Mouse (Mus musculus): ENCODE data around the gene Sik3. TPM values are rescaled to one million over a fixed set of nuclear protein-coding genes. Genes with fewer than 3 reads are reported as not detected.
A peak's percentile ranks its signal among the peaks of the same experiment; 100 is the strongest.

Sik3 gene
- polyA plus RNA-seq, 1 experiment from 2014 or later = 1.7 TPM

DNA sequence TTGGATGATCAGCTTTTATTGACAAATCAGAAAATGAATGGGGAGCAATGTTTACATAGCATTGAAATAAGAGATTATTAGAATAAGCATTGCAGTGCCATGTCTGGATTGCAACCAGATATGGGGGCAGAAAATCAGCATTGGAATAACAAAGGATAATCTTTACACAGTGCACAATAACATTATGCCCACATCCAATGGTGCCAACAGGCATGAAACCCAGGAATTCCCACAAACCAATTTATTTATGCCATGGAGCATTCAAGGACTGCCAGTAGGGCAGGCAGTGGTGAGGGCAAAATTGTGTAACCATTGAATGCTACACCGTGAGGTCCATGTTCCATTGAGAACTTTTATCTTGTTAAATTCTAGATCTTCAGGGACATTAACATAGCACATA, 129.4 kb downstream of the Sik3 start:
- H3K9ac ChIP-seq (ENCODE audit: low read depth, low read length) = no peak overlapping the region
- no peak overlapping the region for H3K27ac ChIP-seq (ENCODE audit: low read length)
- no peaks in the 10 kb centered on the region for H3K27me3 ChIP-seq (ENCODE audit: control insufficient read depth, insufficient read depth, low read depth, low read length)
- no peaks in the 10 kb centered on the region for H3K36me3 ChIP-seq (ENCODE audit: control insufficient read depth, insufficient read depth)
- H3K9me3 ChIP-seq (replicated peaks; ENCODE audit: control insufficient read depth, low read length) = no peaks in the 10 kb centered on the region
- ATAC-seq (ENCODE audit: low read depth) = no peak
- no peak overlapping the region for H3K4me3 ChIP-seq (ENCODE audit: low read depth, low read length)
- 61% methylated on average over 1 of the region's 1 CpGs for WGBS (ENCODE audit: insufficient replicate concordance)
- no peak overlapping the region for H3K4me2 ChIP-seq (ENCODE audit: low read depth, low read length)
- H3K4me1 ChIP-seq (ENCODE audit: control insufficient read depth, low read depth, low read length) = no peaks in the 10 kb centered on the region; the same call in 1 of the 2 replicates

DNA sequence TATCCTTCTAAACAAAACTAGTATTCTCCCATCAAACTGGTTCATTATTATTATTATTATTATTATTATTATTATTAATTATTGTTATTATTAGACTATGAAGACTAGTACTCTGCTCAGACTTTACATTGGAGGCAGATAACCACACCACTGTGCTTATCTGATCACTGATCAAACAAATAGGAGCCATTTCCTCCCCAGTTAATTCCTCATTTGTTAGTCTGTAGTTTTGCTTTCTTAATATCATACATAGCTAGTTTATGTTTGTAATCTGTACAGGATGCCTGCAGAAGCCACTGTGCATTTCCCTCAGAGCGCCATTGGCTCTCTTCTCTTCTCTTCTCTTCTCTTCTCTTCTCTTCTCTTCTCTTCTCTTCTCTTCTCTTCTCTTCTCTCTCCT, 129.9 kb downstream of the Sik3 start:
- Histone ChIP-seq H3K4me3 (ENCODE audit: low read depth, low read length) (no peak overlapping the region), H3K9me3 (replicated peaks; ENCODE audit: control insufficient read depth, low read length) (no peaks in the 10 kb centered on the region), H3K27me3 (ENCODE audit: control insufficient read depth, insufficient read depth, low read depth, low read length) (no peaks in the 10 kb centered on the region), H3K4me2 (ENCODE audit: low read depth, low read length) (no peak overlapping the region), H3K36me3 (ENCODE audit: control insufficient read depth, insufficient read depth) (no peaks in the 10 kb centered on the region), H3K9ac (ENCODE audit: low read depth, low read length) (no peak overlapping the region), H3K27ac (ENCODE audit: low read length) (no peak overlapping the region), H3K4me1 (ENCODE audit: control insufficient read depth, low read depth, low read length) (no peaks in the 10 kb centered on the region; the same call in 1 of the 2 replicates)
- 76% methylated on average over 1 of the region's 1 CpGs for WGBS (ENCODE audit: insufficient replicate concordance)
- ATAC-seq (ENCODE audit: low read depth) = no peak

DNA sequence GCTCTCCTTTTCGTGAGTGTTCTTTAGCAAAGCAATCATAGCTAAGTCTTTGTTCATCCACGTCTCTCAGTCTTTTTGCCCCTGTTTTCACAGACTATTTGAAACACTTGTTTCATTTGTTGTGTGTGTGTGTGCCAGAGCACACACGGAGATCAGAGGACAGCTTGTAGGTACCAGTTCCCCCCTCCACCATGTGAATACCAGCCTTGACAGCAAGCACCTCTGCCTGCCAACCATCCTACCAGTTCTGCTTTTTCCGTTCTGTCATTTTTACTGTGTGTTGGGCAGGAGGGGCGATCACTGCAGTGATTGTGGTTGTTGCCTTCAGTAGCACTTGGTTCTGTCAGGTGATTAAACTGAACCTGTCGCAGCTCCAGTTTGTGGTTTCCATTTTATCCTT, 132.4 kb downstream of the Sik3 start:
- Histone ChIP-seq H3K9ac (ENCODE audit: low read depth, low read length) (no peak overlapping the region), H3K27ac (ENCODE audit: low read length) (no peak overlapping the region), H3K27me3 (ENCODE audit: control insufficient read depth, insufficient read depth, low read depth, low read length) (no peaks in the 10 kb centered on the region), H3K9me3 (replicated peaks; ENCODE audit: control insufficient read depth, low read length) (no peaks in the 10 kb centered on the region), H3K4me3 (ENCODE audit: low read depth, low read length) (no peak overlapping the region), H3K4me1 (ENCODE audit: control insufficient read depth, low read depth, low read length) (peaks cover 12% of the 10 kb centered on the region), H3K4me2 (ENCODE audit: low read depth, low read length) (no peak overlapping the region), H3K36me3 (ENCODE audit: control insufficient read depth, insufficient read depth) (no peaks in the 10 kb centered on the region)
- ATAC-seq (ENCODE audit: low read depth) = no peak
- WGBS (ENCODE audit: insufficient replicate concordance) = 55% methylated on average over 6 of the region's 6 CpGs

DNA sequence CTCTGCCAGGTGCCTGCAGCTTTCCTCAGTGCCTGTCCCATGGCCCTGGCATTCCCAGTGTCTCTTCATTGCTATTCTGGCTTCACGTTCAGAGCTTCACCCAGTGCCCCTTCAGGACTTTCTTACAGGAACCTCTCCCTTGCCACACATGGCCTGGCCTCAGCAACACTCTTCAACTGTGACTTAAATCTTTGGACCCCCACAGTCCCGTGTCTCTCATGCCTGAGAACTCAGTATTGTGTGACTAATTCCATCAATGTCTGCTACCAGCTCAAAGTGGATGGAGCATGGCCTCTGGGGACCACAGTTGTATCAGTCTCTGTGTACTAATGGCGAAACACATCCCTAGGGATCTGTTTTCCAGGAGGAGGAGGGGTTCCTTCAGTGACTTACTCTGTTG, 133.8 kb downstream of the Sik3 start:
- WGBS (ENCODE audit: insufficient replicate concordance) = 69% methylated on average over 3 of the region's 3 CpGs

DNA sequence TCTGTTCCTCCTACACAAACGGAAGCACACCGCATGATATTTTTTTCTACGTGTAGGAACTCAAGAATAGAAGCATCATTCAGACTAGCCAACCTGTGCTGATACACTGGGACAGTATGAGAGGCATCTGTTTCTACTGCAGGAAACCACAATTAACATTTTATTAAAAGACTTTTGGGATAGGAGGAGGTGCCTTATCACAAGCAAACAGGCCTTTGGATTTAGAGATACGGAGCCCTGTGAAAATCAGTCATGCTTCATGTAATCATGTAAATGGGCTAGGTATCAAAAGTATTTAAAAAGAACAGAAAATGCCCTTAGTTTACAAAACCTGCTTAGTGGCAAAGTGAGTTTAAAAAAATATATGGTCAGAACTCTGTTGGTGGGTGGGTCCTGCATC, 136.1 kb downstream of the Sik3 start:
- H3K4me1 ChIP-seq (ENCODE audit: control insufficient read depth, low read depth, low read length) = peaks cover 18% of the 10 kb centered on the region
- no peak overlapping the region for H3K4me3 ChIP-seq (ENCODE audit: low read depth, low read length)
- no peak overlapping the region for H3K27ac ChIP-seq (ENCODE audit: low read length)
- H3K36me3 ChIP-seq (ENCODE audit: control insufficient read depth, insufficient read depth) = no peaks in the 10 kb centered on the region
- no peak overlapping the region for H3K9ac ChIP-seq (ENCODE audit: low read depth, low read length)
- 45% methylated on average over 4 of the region's 4 CpGs for WGBS (ENCODE audit: insufficient replicate concordance)
- ATAC-seq (ENCODE audit: low read depth) = no peak
- H3K9me3 ChIP-seq (replicated peaks; ENCODE audit: control insufficient read depth, low read length) = no peaks in the 10 kb centered on the region
- H3K4me2 ChIP-seq (ENCODE audit: low read depth, low read length) = no peak overlapping the region
- H3K27me3 ChIP-seq (ENCODE audit: control insufficient read depth, insufficient read depth, low read depth, low read length) = no peaks in the 10 kb centered on the region

More for the DNA sequence above, 133.8 kb downstream of the Sik3 start:
- H3K4me1 ChIP-seq (ENCODE audit: control insufficient read depth, low read depth, low read length) = peaks cover 16% of the 10 kb centered on the region
- no peaks in the 10 kb centered on the region for H3K27me3 ChIP-seq (ENCODE audit: control insufficient read depth, insufficient read depth, low read depth, low read length)
- no peak overlapping the region for H3K9ac ChIP-seq (ENCODE audit: low read depth, low read length)
- no peaks in the 10 kb centered on the region for H3K9me3 ChIP-seq (replicated peaks; ENCODE audit: control insufficient read depth, low read length)
- no peak overlapping the region for H3K4me3 ChIP-seq (ENCODE audit: low read depth, low read length)
- ATAC-seq (ENCODE audit: low read depth) = no peak
- no peak overlapping the region for H3K27ac ChIP-seq (ENCODE audit: low read length)
- H3K4me2 ChIP-seq (ENCODE audit: low read depth, low read length) = no peak overlapping the region
- no peaks in the 10 kb centered on the region for H3K36me3 ChIP-seq (ENCODE audit: control insufficient read depth, insufficient read depth)

DNA sequence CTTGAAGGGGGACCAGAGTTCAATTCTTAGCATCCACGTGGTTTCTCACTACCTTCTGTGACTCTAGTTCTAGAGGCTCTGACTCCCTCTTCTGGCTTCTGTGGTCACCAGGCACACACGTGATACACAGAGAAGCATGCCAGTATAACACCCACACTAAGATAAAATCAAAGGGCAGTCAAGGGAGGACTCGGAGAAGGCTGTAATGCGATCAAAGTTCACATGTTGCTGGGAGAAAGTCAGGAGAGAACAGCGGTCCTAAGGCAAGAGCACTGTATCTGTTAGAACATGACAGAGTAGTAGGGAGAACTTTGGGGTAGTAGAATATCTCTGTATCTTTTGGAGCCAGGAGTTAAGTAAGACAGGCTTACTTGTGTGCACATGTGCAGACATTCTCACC, 136.8 kb downstream of the Sik3 start:
- Histone ChIP-seq H3K4me3 (ENCODE audit: low read depth, low read length) (no peak overlapping the region), H3K4me2 (ENCODE audit: low read depth, low read length) (no peak overlapping the region), H3K27ac (ENCODE audit: low read length) (no peak overlapping the region), H3K27me3 (ENCODE audit: control insufficient read depth, insufficient read depth, low read depth, low read length) (no peaks in the 10 kb centered on the region), H3K9me3 (replicated peaks; ENCODE audit: control insufficient read depth, low read length) (no peaks in the 10 kb centered on the region), H3K9ac (ENCODE audit: low read depth, low read length) (no peak overlapping the region), H3K4me1 (ENCODE audit: control insufficient read depth, low read depth, low read length) (peaks cover 18% of the 10 kb centered on the region), H3K36me3 (ENCODE audit: control insufficient read depth, insufficient read depth) (no peaks in the 10 kb centered on the region)
- 0 out of 2 replicates have a peak, but pooled peaks have one; percentile 45 for ATAC-seq (ENCODE audit: low read depth)
- WGBS (ENCODE audit: insufficient replicate concordance) = 17% methylated on average over 5 of the region's 5 CpGs

DNA sequence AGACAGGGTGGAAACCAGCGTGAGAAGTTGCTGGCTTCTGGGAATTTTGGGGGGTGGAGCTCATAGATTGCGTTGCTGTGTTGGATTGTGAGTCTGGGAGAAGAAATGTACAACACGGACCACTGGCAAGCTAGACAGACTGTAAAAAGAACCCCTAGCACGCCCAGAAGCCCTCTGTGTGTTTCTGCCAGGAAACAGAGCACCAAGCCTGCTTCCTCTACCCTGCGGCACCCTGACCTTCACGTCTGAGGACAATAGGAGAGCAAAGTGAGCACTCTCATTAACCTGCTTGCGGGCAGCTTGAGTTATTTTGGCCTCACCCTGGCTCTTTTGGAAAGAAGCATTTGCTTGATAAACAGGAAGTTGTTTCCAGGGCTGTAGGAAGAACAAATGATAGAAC, 137.5 kb downstream of the Sik3 start:
- no peak overlapping the region for H3K4me2 ChIP-seq (ENCODE audit: low read depth, low read length)
- H3K4me1 ChIP-seq (ENCODE audit: control insufficient read depth, low read depth, low read length) = peaks cover 18% of the 10 kb centered on the region
- no peak overlapping the region for H3K4me3 ChIP-seq (ENCODE audit: low read depth, low read length)
- ATAC-seq (ENCODE audit: low read depth) = no peak
- H3K27ac ChIP-seq (ENCODE audit: low read length) = no peak overlapping the region
- H3K36me3 ChIP-seq (ENCODE audit: control insufficient read depth, insufficient read depth) = no peaks in the 10 kb centered on the region
- no peaks in the 10 kb centered on the region for H3K27me3 ChIP-seq (ENCODE audit: control insufficient read depth, insufficient read depth, low read depth, low read length)
- H3K9me3 ChIP-seq (replicated peaks; ENCODE audit: control insufficient read depth, low read length) = no peaks in the 10 kb centered on the region
- H3K9ac ChIP-seq (ENCODE audit: low read depth, low read length) = no peak overlapping the region
- WGBS (ENCODE audit: insufficient replicate concordance) = 29% methylated on average over 7 of the region's 7 CpGs

DNA sequence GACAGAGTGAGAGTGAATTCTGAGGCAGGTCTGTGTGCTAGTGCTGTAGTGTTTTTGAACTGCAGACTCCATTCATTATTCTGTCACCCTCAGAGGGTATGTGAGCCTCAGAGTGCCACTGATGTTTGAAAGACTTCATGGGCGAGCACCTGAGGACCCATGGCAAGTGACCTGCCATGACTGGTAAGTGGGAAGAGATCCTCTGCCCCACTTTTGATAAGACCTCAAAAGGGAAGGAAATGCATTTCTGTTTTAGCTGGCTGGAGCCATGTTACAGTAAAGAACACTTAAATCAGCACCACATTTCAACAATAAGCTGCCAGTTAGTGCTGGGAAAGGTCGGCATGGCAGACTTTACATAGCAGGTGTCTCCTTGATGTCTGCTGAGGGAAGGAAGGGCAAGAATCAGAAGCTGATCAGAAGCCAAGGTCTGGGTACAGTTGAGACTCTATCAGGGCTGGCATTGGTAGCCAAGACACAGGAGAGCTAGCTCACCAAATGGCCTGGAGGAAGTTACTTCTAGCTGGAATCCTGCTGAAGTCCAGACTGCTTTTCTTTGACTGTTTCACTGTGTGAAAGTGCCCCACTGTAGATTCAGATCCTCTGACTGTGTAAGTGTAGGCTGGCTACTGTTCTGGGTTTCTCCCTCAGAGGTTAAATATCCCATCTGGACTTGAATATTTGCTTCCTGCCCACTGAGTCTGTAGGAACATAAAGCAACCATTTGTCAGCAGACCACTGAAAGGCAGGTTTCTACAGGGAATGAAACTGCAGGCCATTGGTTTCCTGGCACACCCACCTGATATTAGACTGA, 138.5 kb downstream of the Sik3 start:
- no peak overlapping the region for H3K4me3 ChIP-seq (ENCODE audit: low read depth, low read length)
- no peaks in the 10 kb centered on the region for H3K36me3 ChIP-seq (ENCODE audit: control insufficient read depth, insufficient read depth)
- no peak overlapping the region for H3K9ac ChIP-seq (ENCODE audit: low read depth, low read length)
- H3K9me3 ChIP-seq (replicated peaks; ENCODE audit: control insufficient read depth, low read length) = no peaks in the 10 kb centered on the region
- peaks cover 18% of the 10 kb centered on the region for H3K4me1 ChIP-seq (ENCODE audit: control insufficient read depth, low read depth, low read length)
- H3K4me2 ChIP-seq (ENCODE audit: low read depth, low read length) = no peak overlapping the region
- H3K27ac ChIP-seq (ENCODE audit: low read length) = no peak overlapping the region
- WGBS (ENCODE audit: insufficient replicate concordance) = 41% methylated on average over 2 of the region's 2 CpGs
- H3K27me3 ChIP-seq (ENCODE audit: control insufficient read depth, insufficient read depth, low read depth, low read length) = no peaks in the 10 kb centered on the region
- no peak for ATAC-seq (ENCODE audit: low read depth)

DNA sequence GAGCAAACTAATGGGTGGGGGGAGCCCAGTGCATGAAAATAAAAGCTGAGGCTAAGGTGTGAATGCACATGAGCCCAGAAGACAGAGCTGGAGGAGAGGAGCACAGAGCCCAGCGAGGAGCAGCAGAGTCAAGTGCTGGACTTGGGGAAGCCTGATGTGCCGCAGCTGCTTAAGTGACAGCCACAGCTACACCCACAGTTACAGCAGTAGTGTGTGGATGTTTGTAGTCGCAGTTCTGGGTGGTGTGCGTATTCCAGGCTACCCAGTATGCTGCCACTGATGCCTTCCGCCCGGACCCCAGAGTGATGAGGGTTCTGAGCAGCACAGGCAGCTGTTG, 139.1 kb downstream of the Sik3 start:
- Histone ChIP-seq H3K36me3 (ENCODE audit: control insufficient read depth, insufficient read depth) (no peaks in the 10 kb centered on the region), H3K4me2 (ENCODE audit: low read depth, low read length) (no peak overlapping the region), H3K9me3 (replicated peaks; ENCODE audit: control insufficient read depth, low read length) (no peaks in the 10 kb centered on the region), H3K4me1 (ENCODE audit: control insufficient read depth, low read depth, low read length) (peaks cover 18% of the 10 kb centered on the region), H3K27me3 (ENCODE audit: control insufficient read depth, insufficient read depth, low read depth, low read length) (no peaks in the 10 kb centered on the region), H3K9ac (ENCODE audit: low read depth, low read length) (no peak overlapping the region), H3K27ac (ENCODE audit: low read length) (no peak overlapping the region), H3K4me3 (ENCODE audit: low read depth, low read length) (no peak overlapping the region)
- no peak for ATAC-seq (ENCODE audit: low read depth)
- WGBS (ENCODE audit: insufficient replicate concordance) = 67% methylated on average over 6 of the region's 6 CpGs
